Mouse (Mus musculus) neural tube, embryonic 15.5 days (tissue): ENCODE results near the gene Ksr1. TPM values are rescaled to one million over a fixed set of nuclear protein-coding genes. Genes with fewer than 3 reads are reported as not detected.
A peak's percentile ranks its signal among the peaks of the same experiment; 100 is the strongest.

ENCODE experiments used
- ATAC-seq: fragments of 200-750 bp; cut with Nextera tagmentation; 2 replicates; pipeline ENCODE4 v1.8.0; 2017; ENCODE audit warnings: mild to moderate bottlenecking, moderate TSS enrichment, moderate library complexity; ENCODE audit not compliant: low FRiP score
- H3K27ac ChIP-seq: fragments of 300-500 bp; sonication (generic); replicated peaks from 2 replicates; pipeline ENCODE4 v1.5.1; 2015; ENCODE audit warnings: mild to moderate bottlenecking, inconsistent platforms
- H3K27me3 ChIP-seq: fragments of 300-500 bp; sonication (generic); replicated peaks from 2 replicates; pipeline ENCODE4 v1.6.1; 2015; ENCODE audit warnings: inconsistent platforms
- H3K36me3 ChIP-seq: fragments of 300-500 bp; sonication (generic); 2 replicates; pipeline ENCODE4 v1.6.1; 2015; ENCODE audit warnings: inconsistent platforms
- H3K4me1 ChIP-seq: fragments of 300-500 bp; sonication (generic); 2 replicates; pipeline ENCODE4 v1.6.1; 2015; ENCODE audit warnings: inconsistent platforms
- H3K4me2 ChIP-seq: fragments of 300-500 bp; sonication (generic); 2 replicates; pipeline ENCODE4 v1.6.1; 2015; ENCODE audit warnings: inconsistent platforms, mild to moderate bottlenecking, moderate library complexity
- H3K4me3 ChIP-seq: fragments of 300-500 bp; sonication (generic); replicated peaks from 2 replicates; pipeline ENCODE4 v1.5.1; 2015; ENCODE audit warnings: mild to moderate bottlenecking, inconsistent platforms
- H3K9ac ChIP-seq: fragments of 300-500 bp; sonication (generic); replicated peaks from 2 replicates; pipeline ENCODE4 v1.6.1; 2015; ENCODE audit warnings: mild to moderate bottlenecking, inconsistent platforms
- H3K9me3 ChIP-seq: fragments of 300-500 bp; sonication (generic); replicated peaks from 2 replicates; pipeline ENCODE4 v1.6.1; 2016; ENCODE audit warnings: inconsistent platforms
- WGBS: fragments of 180-500 bp; shearing (Covaris S2); methylation state at CpG from one replicate; pipeline ENCODE4 v1.1.7; 2015; ENCODE audit warnings: mixed read lengths; 5-methylcytosine and 5-hydroxymethylcytosine counted together
- polyA plus RNA-seq: library from polyadenylated mRNA; unstranded; fragments of >200 nt; fragmentation: Nextera tagmentation; extraction: Ambion mirVana; gene quantifications from 2 replicates; pipeline ENCODE4 v1.2.1, GENCODE M21; 2015

Gene Ksr1
- polyA plus RNA-seq, 1 experiment from 2014 or later, result 5.8 TPM

- Histone ChIP-seq H3K4me1 (peaks cover 7% of the 10 kb centered on the region), H3K9ac (no peak overlapping the region), H3K36me3 (peaks cover 11% of the 10 kb centered on the region; the same call in 1 of the 2 replicates), H3K9me3 (no peaks in the 10 kb centered on the region), H3K27ac (0 out of 2 replicates have a peak overlapping the region, but pooled peaks have one; percentile 23), H3K4me2 (no peak overlapping the region), H3K4me3 (no peak overlapping the region), H3K27me3 (no peaks in the 10 kb centered on the region)
- no peak; the same call in 1 of the 2 replicates for ATAC-seq
- 56% methylated on average over 19 of the region's 19 CpGs for WGBS
These were observed 115.4 kb downstream of the Ksr1 start for GRCm38 (mm10) chr11:79030570-79031451.

- no peaks in the 10 kb centered on the region for H3K4me1 ChIP-seq
- 0 out of 2 replicates have a peak overlapping the region, but pooled peaks have one; percentile 9 for H3K27ac ChIP-seq
- H3K27me3 ChIP-seq, result no peaks in the 10 kb centered on the region
- no peak overlapping the region for H3K9ac ChIP-seq
- 82% methylated on average over 6 of the region's 6 CpGs for WGBS
- peaks cover 36% of the 10 kb centered on the region for H3K36me3 ChIP-seq
- no peak overlapping the region for H3K4me3 ChIP-seq
- no peak overlapping the region for H3K4me2 ChIP-seq
- no peaks in the 10 kb centered on the region for H3K9me3 ChIP-seq
- no peak for ATAC-seq
These were observed 122.5 kb downstream of the Ksr1 start for GRCm38 (mm10) chr11:79023751-79024150.

- H3K4me3 ChIP-seq, result no peak overlapping the region
These were observed 122.9 kb downstream of the Ksr1 start for GRCm38 (mm10) chr11:79023342-79023741.

GRCm38 (mm10) chr11:79022836-79023235, 123.4 kb downstream of the Ksr1 start:
- Histone ChIP-seq H3K4me3 (no peak overlapping the region), H3K27me3 (no peaks in the 10 kb centered on the region), H3K4me2 (no peak overlapping the region), H3K27ac (no peak overlapping the region), H3K9me3 (no peaks in the 10 kb centered on the region), H3K36me3 (peaks cover 46% of the 10 kb centered on the region), H3K9ac (no peak overlapping the region), H3K4me1 (no peaks in the 10 kb centered on the region)
- 82% methylated on average over 4 of the region's 4 CpGs for WGBS
- ATAC-seq, result no peak

More at GRCm38 (mm10) chr11:79023342-79023741, 122.9 kb downstream of the Ksr1 start:
- H3K9me3 ChIP-seq, result no peaks in the 10 kb centered on the region
- WGBS, result 54% methylated on average over 7 of the region's 7 CpGs
- H3K4me1 ChIP-seq, result no peaks in the 10 kb centered on the region
- no peak for ATAC-seq
- no peaks in the 10 kb centered on the region for H3K27me3 ChIP-seq
- H3K27ac ChIP-seq, result 0 out of 2 replicates have a peak overlapping the region, but pooled peaks have one; percentile 9
- H3K36me3 ChIP-seq, result peaks cover 41% of the 10 kb centered on the region
- H3K9ac ChIP-seq, result no peak overlapping the region
- no peak overlapping the region for H3K4me2 ChIP-seq

- H3K27me3 ChIP-seq, result no peaks in the 10 kb centered on the region
- H3K4me2 ChIP-seq, result no peak overlapping the region
- H3K4me3 ChIP-seq, result no peak overlapping the region
- H3K9ac ChIP-seq, result no peak overlapping the region
- no peak for ATAC-seq
- H3K4me1 ChIP-seq, result no peaks in the 10 kb centered on the region
- H3K36me3 ChIP-seq, result peaks cover 40% of the 10 kb centered on the region
- H3K27ac ChIP-seq, result no peak overlapping the region
- 85% methylated on average over 21 of the region's 21 CpGs for WGBS
- no peaks in the 10 kb centered on the region for H3K9me3 ChIP-seq
These were observed 125.6 kb downstream of the Ksr1 start for GRCm38 (mm10) chr11:79020535-79021045.

GRCm38 (mm10) chr11:79019839-79020534, 126.2 kb downstream of the Ksr1 start:
- 84% methylated on average over 17 of the region's 17 CpGs for WGBS
- Histone ChIP-seq H3K27ac (no peak overlapping the region), H3K9ac (no peak overlapping the region), H3K27me3 (no peaks in the 10 kb centered on the region), H3K4me2 (no peak overlapping the region), H3K9me3 (no peaks in the 10 kb centered on the region), H3K4me1 (no peaks in the 10 kb centered on the region), H3K36me3 (peaks cover 40% of the 10 kb centered on the region), H3K4me3 (no peak overlapping the region)
- ATAC-seq, result no peak

- Histone ChIP-seq H3K27me3 (no peaks in the 10 kb centered on the region), H3K4me3 (no peak overlapping the region), H3K4me1 (peaks cover 3% of the 10 kb centered on the region; the same call in 1 of the 2 replicates), H3K9me3 (no peaks in the 10 kb centered on the region), H3K4me2 (no peak overlapping the region), H3K36me3 (peaks cover 40% of the 10 kb centered on the region), H3K9ac (no peak overlapping the region), H3K27ac (no peak overlapping the region)
- no peak for ATAC-seq
- 58% methylated on average over 11 of the region's 11 CpGs for WGBS
These were observed 127.1 kb downstream of the Ksr1 start for GRCm38 (mm10) chr11:79018954-79019704.

GRCm38 (mm10) chr11:79017161-79017606, 129.0 kb downstream of the Ksr1 start:
- no peak overlapping the region for H3K4me3 ChIP-seq
- no peak overlapping the region for H3K9ac ChIP-seq
- peaks cover 40% of the 10 kb centered on the region for H3K36me3 ChIP-seq
- WGBS, result 79% methylated on average over 7 of the region's 7 CpGs
- no peak overlapping the region for H3K27ac ChIP-seq
- peaks cover 5% of the 10 kb centered on the region; the same call in 1 of the 2 replicates for H3K4me1 ChIP-seq
- no peak for ATAC-seq
- no peaks in the 10 kb centered on the region for H3K27me3 ChIP-seq
- H3K4me2 ChIP-seq, result no peak overlapping the region
- H3K9me3 ChIP-seq, result no peaks in the 10 kb centered on the region

GRCm38 (mm10) chr11:79016236-79016635, 130.0 kb downstream of the Ksr1 start:
- Histone ChIP-seq H3K9ac (no peak overlapping the region), H3K9me3 (no peaks in the 10 kb centered on the region), H3K4me1 (peaks cover 5% of the 10 kb centered on the region; the same call in 1 of the 2 replicates), H3K27ac (no peak overlapping the region), H3K4me3 (no peak overlapping the region), H3K36me3 (peaks cover 34% of the 10 kb centered on the region), H3K4me2 (no peak overlapping the region), H3K27me3 (no peaks in the 10 kb centered on the region)
- 67% methylated on average over 12 of the region's 12 CpGs for WGBS
- no peak for ATAC-seq

GRCm38 (mm10) chr11:79015660-79016215, 130.5 kb downstream of the Ksr1 start:
- Histone ChIP-seq H3K4me2 (no peak overlapping the region), H3K9ac (no peak overlapping the region), H3K9me3 (no peaks in the 10 kb centered on the region), H3K4me1 (peaks cover 5% of the 10 kb centered on the region; the same call in 1 of the 2 replicates), H3K27me3 (no peaks in the 10 kb centered on the region), H3K27ac (no peak overlapping the region), H3K36me3 (peaks cover 30% of the 10 kb centered on the region), H3K4me3 (no peak overlapping the region)
- ATAC-seq, result no peak
- WGBS, result 94% methylated on average over 24 of the region's 24 CpGs
